Mouse (Mus musculus) hindbrain, embryonic 16.5 days (tissue): Measurements from ENCODE around the gene Tmtc1. TPM values are rescaled to one million over a fixed set of nuclear protein-coding genes. Genes with fewer than 3 reads are reported as not detected.

Source experiments
- ATAC-seq: fragments of 200-750 bp; cut with Nextera tagmentation; 2 replicates; pipeline ENCODE4 v1.8.0; 2017; ENCODE audit warnings: moderate TSS enrichment, moderate library complexity
- H3K27ac ChIP-seq: fragments of 300-500 bp; sonication (generic); 2 replicates; pipeline ENCODE4 v1.5.1; 2014; ENCODE audit warnings: low read depth, mild to moderate bottlenecking, control low read depth, low read length, moderate library complexity
- H3K27me3 ChIP-seq: fragments of 300-500 bp; sonication (generic); replicated peaks from 2 replicates; pipeline ENCODE4 v1.6.1; 2014; ENCODE audit warnings: low read length; ENCODE audit not compliant: control insufficient read depth, insufficient read depth
- H3K36me3 ChIP-seq: fragments of 300-500 bp; sonication (generic); 2 replicates; pipeline ENCODE4 v1.6.1; 2014; ENCODE audit warnings: mild to moderate bottlenecking, low read length, moderate library complexity, mixed read lengths; ENCODE audit not compliant: control insufficient read depth, insufficient read depth
- H3K4me1 ChIP-seq: fragments of 300-500 bp; sonication (generic); 2 replicates; pipeline ENCODE4 v1.6.1; 2014; ENCODE audit warnings: low read depth, low read length; ENCODE audit not compliant: control insufficient read depth, insufficient read depth
- H3K4me2 ChIP-seq: fragments of 300-500 bp; sonication (generic); 2 replicates; pipeline ENCODE4 v1.6.1; 2014; ENCODE audit warnings: mild to moderate bottlenecking, low read length, control low read depth, moderate library complexity
- H3K4me3 ChIP-seq: fragments of 300-500 bp; sonication (generic); 2 replicates; pipeline ENCODE4 v1.5.1; 2014; ENCODE audit warnings: mild to moderate bottlenecking, low read length, control low read depth, moderate library complexity
- H3K9ac ChIP-seq: fragments of 300-500 bp; sonication (generic); 2 replicates; pipeline ENCODE4 v1.6.1; 2014; ENCODE audit warnings: low read depth, mild to moderate bottlenecking, control low read depth, low read length, moderate library complexity
- H3K9me3 ChIP-seq: fragments of 300-500 bp; sonication (generic); 2 replicates; pipeline ENCODE4 v1.6.1; 2014; ENCODE audit warnings: mild to moderate bottlenecking, low read length, moderate library complexity; ENCODE audit not compliant: control insufficient read depth
- WGBS: fragments of 180-500 bp; shearing (Covaris S2); extraction: QIAGEN DNeasy Blood & Tissue Kit; methylation state at CpG from one replicate; pipeline ENCODE4 v1.1.7; 2014; 5-methylcytosine and 5-hydroxymethylcytosine counted together
- polyA plus RNA-seq: library from polyadenylated mRNA; unstranded; fragments of >200 nt; fragmentation: Nextera tagmentation; extraction: Ambion mirVana; gene quantifications from 2 replicates; pipeline ENCODE4 v1.2.1, GENCODE M21; 2015

Gene Tmtc1
- polyA plus RNA-seq, 1 experiment from 2014 or later, result 2.4 TPM

- Histone ChIP-seq H3K36me3 (no peaks in the 10 kb centered on the region), H3K9ac (no peak overlapping the region), H3K27me3 (no peaks in the 10 kb centered on the region), H3K4me2 (no peak overlapping the region), H3K9me3 (no peaks in the 10 kb centered on the region), H3K4me1 (no peaks in the 10 kb centered on the region), H3K27ac (no peak overlapping the region), H3K4me3 (no peak overlapping the region)
- no peak for ATAC-seq
- WGBS, result 29% methylated on average over 4 of the region's 4 CpGs
These were observed 149.7 kb downstream of the Tmtc1 start for GRCm38 (mm10) chr6:148294506-148294905.

GRCm38 (mm10) chr6:148290865-148291264 lies 153.3 kb downstream of the Tmtc1 start:
- no peak overlapping the region for H3K4me2 ChIP-seq
- no peaks in the 10 kb centered on the region for H3K9me3 ChIP-seq
- no peak overlapping the region for H3K9ac ChIP-seq
- H3K36me3 ChIP-seq, result no peaks in the 10 kb centered on the region
- no peak overlapping the region for H3K4me3 ChIP-seq
- no peak overlapping the region for H3K27ac ChIP-seq
- no peaks in the 10 kb centered on the region for H3K4me1 ChIP-seq
- no peaks in the 10 kb centered on the region for H3K27me3 ChIP-seq
- no peak for ATAC-seq

GRCm38 (mm10) chr6:148283224-148283881 lies 160.8 kb downstream of the Tmtc1 start:
- 60% methylated on average over 4 of the region's 4 CpGs for WGBS
- Histone ChIP-seq H3K36me3 (no peaks in the 10 kb centered on the region), H3K9ac (no peak overlapping the region), H3K4me1 (no peaks in the 10 kb centered on the region), H3K9me3 (no peaks in the 10 kb centered on the region), H3K27me3 (no peaks in the 10 kb centered on the region), H3K4me2 (no peak overlapping the region), H3K4me3 (no peak overlapping the region), H3K27ac (no peak overlapping the region)
- no peak for ATAC-seq

GRCm38 (mm10) chr6:148279240-148279639 lies 164.9 kb downstream of the Tmtc1 start:
- WGBS, result 58% methylated on average over 6 of the region's 6 CpGs
- no peaks in the 10 kb centered on the region for H3K4me1 ChIP-seq
- peak; percentile 73 for ATAC-seq
- no peaks in the 10 kb centered on the region for H3K9me3 ChIP-seq
- no peaks in the 10 kb centered on the region for H3K27me3 ChIP-seq
- H3K36me3 ChIP-seq, result 0 out of 2 replicates have a peak, but pooled peaks cover 2% of the 10 kb centered on the region
- no peak overlapping the region for H3K4me2 ChIP-seq
- H3K27ac ChIP-seq, result no peak overlapping the region
- H3K9ac ChIP-seq, result no peak overlapping the region
- H3K4me3 ChIP-seq, result no peak overlapping the region

GRCm38 (mm10) chr6:148276418-148276817 lies 167.8 kb downstream of the Tmtc1 start:
- WGBS, result 92% methylated on average over 1 of the region's 1 CpGs
- H3K4me3 ChIP-seq, result no peak overlapping the region
- no peak overlapping the region for H3K27ac ChIP-seq
- H3K4me2 ChIP-seq, result no peak overlapping the region
- no peaks in the 10 kb centered on the region for H3K27me3 ChIP-seq
- H3K36me3 ChIP-seq, result 0 out of 2 replicates have a peak, but pooled peaks cover 2% of the 10 kb centered on the region
- ATAC-seq, result no peak
- no peak overlapping the region for H3K9ac ChIP-seq
- H3K9me3 ChIP-seq, result no peaks in the 10 kb centered on the region
- no peaks in the 10 kb centered on the region for H3K4me1 ChIP-seq

- 87% methylated on average over 4 of the region's 4 CpGs for WGBS
- no peak overlapping the region for H3K9ac ChIP-seq
- no peak for ATAC-seq
- 0 out of 2 replicates have a peak, but pooled peaks cover 2% of the 10 kb centered on the region for H3K36me3 ChIP-seq
- no peak overlapping the region for H3K27ac ChIP-seq
- no peak overlapping the region for H3K4me3 ChIP-seq
- H3K4me2 ChIP-seq, result no peak overlapping the region
- no peaks in the 10 kb centered on the region for H3K4me1 ChIP-seq
- H3K9me3 ChIP-seq, result no peaks in the 10 kb centered on the region
- no peaks in the 10 kb centered on the region for H3K27me3 ChIP-seq
These were observed 169.1 kb downstream of the Tmtc1 start for GRCm38 (mm10) chr6:148275046-148275445.

GRCm38 (mm10) chr6:148260729-148261101 lies 183.5 kb downstream of the Tmtc1 start:
- Histone ChIP-seq H3K27me3 (no peaks in the 10 kb centered on the region), H3K4me1 (peaks cover 6% of the 10 kb centered on the region; the same call in 1 of the 2 replicates), H3K4me2 (no peak overlapping the region), H3K4me3 (no peak overlapping the region), H3K36me3 (no peaks in the 10 kb centered on the region), H3K27ac (peak overlapping the region; percentile 34; the same call in 1 of the 2 replicates), H3K9me3 (no peaks in the 10 kb centered on the region), H3K9ac (no peak overlapping the region; the same call in 1 of the 2 replicates)
- peak; percentile 28; the same call in 1 of the 2 replicates for ATAC-seq
- 78% methylated on average over 6 of the region's 6 CpGs for WGBS

- Histone ChIP-seq H3K27ac (peak overlapping the region; percentile 34; the same call in 1 of the 2 replicates), H3K36me3 (no peaks in the 10 kb centered on the region), H3K27me3 (no peaks in the 10 kb centered on the region), H3K4me1 (peaks cover 6% of the 10 kb centered on the region; the same call in 1 of the 2 replicates), H3K4me2 (no peak overlapping the region), H3K9ac (no peak overlapping the region; the same call in 1 of the 2 replicates), H3K9me3 (no peaks in the 10 kb centered on the region), H3K4me3 (no peak overlapping the region)
- 38% methylated on average over 4 of the region's 4 CpGs for WGBS
- peak; percentile 89 for ATAC-seq
These were observed 184.0 kb downstream of the Tmtc1 start for GRCm38 (mm10) chr6:148259979-148260728.

GRCm38 (mm10) chr6:148259074-148259473 lies 185.1 kb downstream of the Tmtc1 start:
- WGBS, result 67% methylated on average over 8 of the region's 8 CpGs
- Histone ChIP-seq H3K4me3 (no peak overlapping the region), H3K27ac (no peak overlapping the region), H3K4me1 (peaks cover 6% of the 10 kb centered on the region; the same call in 1 of the 2 replicates), H3K9ac (no peak overlapping the region), H3K27me3 (no peaks in the 10 kb centered on the region), H3K4me2 (no peak overlapping the region), H3K36me3 (no peaks in the 10 kb centered on the region), H3K9me3 (no peaks in the 10 kb centered on the region)
- ATAC-seq, result no peak
